Mouse (Mus musculus) limb, embryonic 14.5 days (tissue): ENCODE results near the gene Mtx1. TPM values are rescaled to one million over a fixed set of nuclear protein-coding genes. Genes with fewer than 3 reads are reported as not detected.
A peak's percentile ranks its signal among the peaks of the same experiment; 100 is the strongest.

Experiments
- ATAC-seq: fragments of 200-750 bp; cut with Nextera tagmentation; 2 replicates; pipeline ENCODE4 v1.8.0; 2017; ENCODE audit warnings: low read depth, moderate number of reproducible peaks, moderate TSS enrichment; ENCODE audit not compliant: low FRiP score
- DNase-seq: peaks from one replicate; pipeline ENCODE4 v3.0.0-alpha.2; 2015; ENCODE audit warnings: low spot score
- H3K27ac ChIP-seq: fragments of 300-500 bp; sonication (generic); replicated peaks from 2 replicates; pipeline ENCODE4 v1.5.1; 2014; ENCODE audit warnings: low read depth, mild to moderate bottlenecking, low read length, moderate library complexity, mixed read lengths
- H3K27me3 ChIP-seq: fragments of 300-500 bp; sonication (generic); 2 replicates; pipeline ENCODE4 v1.6.1; 2014; ENCODE audit warnings: low read length, mixed read lengths; ENCODE audit not compliant: control insufficient read depth, insufficient read depth
- H3K36me3 ChIP-seq: fragments of 300-500 bp; sonication (generic); 2 replicates; pipeline ENCODE4 v1.6.1; 2014; ENCODE audit warnings: mild to moderate bottlenecking, low read length, moderate library complexity, mixed read lengths; ENCODE audit not compliant: control insufficient read depth, insufficient read depth
- H3K4me1 ChIP-seq: fragments of 300-500 bp; sonication (generic); 2 replicates; pipeline ENCODE4 v1.6.1; 2014; ENCODE audit warnings: antibody characterized with exemption, low read length, mixed read lengths; ENCODE audit not compliant: control insufficient read depth, insufficient read depth
- H3K4me2 ChIP-seq: fragments of 300-500 bp; sonication (generic); replicated peaks from 2 replicates; pipeline ENCODE4 v1.6.1; 2014; ENCODE audit warnings: low read depth, mild to moderate bottlenecking, low read length, moderate library complexity; ENCODE audit not compliant: severe bottlenecking
- H3K4me3 ChIP-seq: fragments of 300-500 bp; sonication (generic); replicated peaks from 2 replicates; pipeline ENCODE4 v1.5.1; 2014; ENCODE audit warnings: low read length
- H3K9ac ChIP-seq: fragments of 300-500 bp; sonication (generic); 2 replicates; pipeline ENCODE4 v1.6.1; 2014; ENCODE audit warnings: mild to moderate bottlenecking, low read depth, low read length, moderate library complexity; ENCODE audit not compliant: severe bottlenecking
- H3K9me3 ChIP-seq: fragments of 300-500 bp; sonication (generic); 2 replicates; pipeline ENCODE4 v1.6.1; 2016; ENCODE audit warnings: low read length; ENCODE audit not compliant: control insufficient read depth
- POLR2A ChIP-seq: fragments of 200-500 bp; IDR thresholded peaks from 2 replicates; pipeline ENCODE4 v1.8.0; 2012; ENCODE audit warnings: inconsistent platforms, mild to moderate bottlenecking, moderate library complexity, borderline replicate concordance; ENCODE audit not compliant: insufficient read depth, insufficient read length; ENCODE audit errors: extremely low read depth
- WGBS: fragments of 180-500 bp; shearing (Covaris S2); extraction: QIAGEN DNeasy Blood & Tissue Kit; methylation state at CpG from one replicate; pipeline ENCODE4 v1.1.7; 2014; 5-methylcytosine and 5-hydroxymethylcytosine counted together
- polyA plus RNA-seq, 2 experiments: library from polyadenylated mRNA; depleted of rRNA in 1 of 2; stranded (reverse) in 1 of 2; unstranded in 1 of 2; fragments of >200 nt; fragmentation: Nextera tagmentation in 1 of 2; extraction: Ambion mirVana in 1 of 2; gene quantifications; 2 replicates each; pipeline versions ENCODE4 v1.2.1 to v1.2.3; 2012 to 2014

The Mtx1 gene
- polyA plus RNA-seq, 2 experiments = 163 to 196 TPM

- WGBS = 11% methylated on average over 14 of the region's 14 CpGs
- H3K4me2 ChIP-seq = peak overlapping the region; percentile 90
- no peak overlapping the region for H3K27ac ChIP-seq
- no peak for TF ChIP-seq POLR2A
- no peaks in the 10 kb centered on the region for H3K9me3 ChIP-seq
- H3K4me1 ChIP-seq = peaks cover 29% of the 10 kb centered on the region
- H3K4me3 ChIP-seq = peak overlapping the region; percentile 86
- H3K36me3 ChIP-seq = peaks cover 34% of the 10 kb centered on the region
- H3K9ac ChIP-seq = no peak overlapping the region
- peak; percentile 49 for DNase-seq
- H3K27me3 ChIP-seq = no peaks in the 10 kb centered on the region
- peak; percentile 16; the same call in 1 of the 2 replicates for ATAC-seq
Measured at GRCm38 (mm10) chr3:89243609-89244008, 16.7 kb upstream of the Mtx1 start.

GRCm38 (mm10) chr3:89242331-89242895 lies 15.5 kb upstream of the Mtx1 start:
- ATAC-seq = no peak
- Histone ChIP-seq H3K4me2 (no peak overlapping the region), H3K9me3 (no peaks in the 10 kb centered on the region), H3K9ac (no peak overlapping the region), H3K36me3 (peaks cover 40% of the 10 kb centered on the region), H3K27me3 (no peaks in the 10 kb centered on the region), H3K27ac (no peak overlapping the region), H3K4me3 (no peak overlapping the region), H3K4me1 (peaks cover 28% of the 10 kb centered on the region)
- 76% methylated on average over 9 of the region's 9 CpGs for WGBS
- DNase-seq = no peak
- no peak for TF ChIP-seq POLR2A

DNA sequence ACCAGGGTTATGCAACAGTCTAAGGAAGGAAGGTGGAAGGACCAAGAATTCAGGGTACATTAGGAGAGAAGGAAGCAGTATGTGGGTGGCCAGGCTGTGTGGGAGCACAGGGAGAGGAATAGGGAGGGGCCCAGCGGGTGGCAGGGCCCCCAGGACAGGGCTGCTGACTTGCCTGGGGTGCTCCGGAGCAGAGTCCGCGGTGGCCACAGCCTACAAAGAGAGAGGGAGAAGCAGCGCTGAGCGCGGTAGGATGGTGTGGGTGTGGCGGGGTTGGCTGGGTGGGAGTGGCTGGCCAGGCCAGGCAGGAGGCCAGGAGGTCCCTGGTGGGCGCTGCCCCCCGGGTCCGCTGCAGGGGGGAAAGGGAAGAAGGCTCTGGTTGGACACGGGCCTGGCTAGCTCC lies 11.6 kb upstream of the Mtx1 start:
- Histone ChIP-seq H3K27ac (no peak overlapping the region), H3K4me2 (no peak overlapping the region), H3K27me3 (no peaks in the 10 kb centered on the region), H3K9ac (no peak overlapping the region), H3K4me1 (peaks cover 1% of the 10 kb centered on the region), H3K4me3 (no peak overlapping the region), H3K36me3 (peaks cover 58% of the 10 kb centered on the region), H3K9me3 (no peaks in the 10 kb centered on the region)
- no peak for DNase-seq
- ATAC-seq = no peak
- 67% methylated on average over 9 of the region's 12 CpGs for WGBS
- TF ChIP-seq POLR2A = no peak

GRCm38 (mm10) chr3:89237682-89238081 lies 10.8 kb upstream of the Mtx1 start:
- no peaks in the 10 kb centered on the region for H3K27me3 ChIP-seq
- H3K9me3 ChIP-seq = no peaks in the 10 kb centered on the region
- 91% methylated on average over 21 of the region's 21 CpGs for WGBS
- no peak for TF ChIP-seq POLR2A
- ATAC-seq (no peak), DNase-seq (no peak)
- no peaks in the 10 kb centered on the region for H3K4me1 ChIP-seq
- H3K27ac ChIP-seq = no peak overlapping the region
- H3K36me3 ChIP-seq = peaks cover 61% of the 10 kb centered on the region
- no peak overlapping the region for H3K9ac ChIP-seq
- no peak overlapping the region for H3K4me2 ChIP-seq
- no peak overlapping the region for H3K4me3 ChIP-seq

DNA sequence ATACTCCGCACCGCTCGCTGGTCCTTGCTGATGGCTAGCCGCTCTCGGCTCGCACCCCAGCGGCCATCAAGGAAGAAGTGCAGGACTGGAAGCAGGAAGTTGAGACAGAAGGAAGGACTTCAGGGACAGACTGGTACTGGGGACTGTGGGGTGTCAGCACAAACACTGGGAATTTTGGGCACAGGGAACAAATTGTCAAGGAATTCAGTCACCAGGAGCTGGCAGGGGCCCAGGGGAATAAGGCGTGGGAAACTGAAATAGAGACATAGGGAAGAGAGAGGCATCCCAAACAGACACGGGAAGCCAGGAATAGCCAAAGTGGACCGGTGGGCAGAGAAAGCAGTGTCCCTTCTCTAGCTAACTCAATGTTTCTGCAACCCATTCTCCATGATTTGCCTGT lies 9.6 kb upstream of the Mtx1 start:
- peaks cover 56% of the 10 kb centered on the region for H3K36me3 ChIP-seq

More for the DNA sequence above, 9.6 kb upstream of the Mtx1 start:
- Histone ChIP-seq H3K27ac (no peak overlapping the region), H3K27me3 (no peaks in the 10 kb centered on the region), H3K4me3 (no peak overlapping the region), H3K4me1 (no peaks in the 10 kb centered on the region), H3K9me3 (no peaks in the 10 kb centered on the region), H3K9ac (no peak overlapping the region), H3K4me2 (no peak overlapping the region)
- no peak for TF ChIP-seq POLR2A
- WGBS = 86% methylated on average over 10 of the region's 10 CpGs
- no peak for DNase-seq
- ATAC-seq = no peak
